Mouse (Mus musculus) olfactory bulb, adult 2 months (tissue): Measurements from ENCODE around the gene Ccer2. TPM values are rescaled to one million over a fixed set of nuclear protein-coding genes. Genes with fewer than 3 reads are reported as not detected.

Source experiments
- H3K27ac ChIP-seq: fragments of 200-500 bp; 2 replicates; pipeline ENCODE4 v1.5.1; 2012; ENCODE audit warnings: low read depth, low read length; ENCODE audit not compliant: insufficient read depth
- H3K4me1 ChIP-seq: fragments of 200-500 bp; 2 replicates; pipeline ENCODE4 v1.6.1; 2012; ENCODE audit warnings: low read length; ENCODE audit not compliant: control insufficient read depth, insufficient read depth
- H3K4me3 ChIP-seq: fragments of 200-500 bp; 2 replicates; pipeline ENCODE4 v1.5.1; 2012; ENCODE audit warnings: mild to moderate bottlenecking, low read depth, low read length, moderate library complexity; ENCODE audit not compliant: insufficient read depth
- CTCF ChIP-seq: fragments of 200-500 bp; IDR thresholded peaks from 2 replicates; pipeline ENCODE4 v1.5.1; 2012; ENCODE audit warnings: low read depth, mild to moderate bottlenecking, low read length, moderate library complexity; ENCODE audit not compliant: insufficient read depth
- POLR2A ChIP-seq: fragments of 200-500 bp; IDR thresholded peaks from 2 replicates; pipeline ENCODE4 v1.6.1; 2012; ENCODE audit warnings: mild to moderate bottlenecking, low read depth, low read length, moderate library complexity; ENCODE audit not compliant: insufficient read depth
- WGBS: fragments of 180-500 bp; shearing (Covaris S2); methylation state at CpG from one replicate; pipeline ENCODE4 v1.1.7; 2018; 5-methylcytosine and 5-hydroxymethylcytosine counted together
- polyA plus RNA-seq: library from polyadenylated mRNA; stranded (reverse); fragments of >200 nt; gene quantifications from 2 replicates; pipeline ENCODE4 v1.2.4, GENCODE M21; 2012; ENCODE audit warnings: low replicate concordance; ENCODE audit not compliant: missing spikeins, insufficient read depth, insufficient read length

Ccer2 gene
- polyA plus RNA-seq, 1 experiment, result not detected

- TF ChIP-seq CTCF, result no peak
- 95% methylated on average over 21 of the region's 21 CpGs for WGBS
- Histone ChIP-seq H3K4me3 (no peak overlapping the region), H3K4me1 (peaks cover 9% of the 10 kb centered on the region; the same call in 1 of the 2 replicates), H3K27ac (no peak overlapping the region)
These were observed 16.1 kb upstream of the Ccer2 start for GRCm38 (mm10) chr7:28739829-28740228.

GRCm38 (mm10) chr7:28740949-28741348 is 15.0 kb upstream of the Ccer2 start:
- peak overlapping the region; percentile 57 for H3K27ac ChIP-seq
- 24% methylated on average over 9 of the region's 9 CpGs for WGBS
- TF ChIP-seq POLR2A, result no peak
- H3K4me3 ChIP-seq, result peak overlapping the region; percentile 65
- H3K4me1 ChIP-seq, result peaks cover 9% of the 10 kb centered on the region; the same call in 1 of the 2 replicates

- Histone ChIP-seq H3K4me1 (peaks cover 9% of the 10 kb centered on the region; the same call in 1 of the 2 replicates), H3K4me3 (peak overlapping the region; percentile 65), H3K27ac (peak overlapping the region; percentile 57)
- no peak for TF ChIP-seq CTCF
- no peak for TF ChIP-seq POLR2A
- 0% methylated on average over 13 of the region's 13 CpGs for WGBS
These were observed 14.6 kb upstream of the Ccer2 start for GRCm38 (mm10) chr7:28741368-28741708.

GRCm38 (mm10) chr7:28741709-28742438 is 14.1 kb upstream of the Ccer2 start, which contains the start of the genes Mrps12 and Sars2:
Gene Mrps12, minus strand, starts transcription at chr7:28741820.
Gene Sars2, plus strand, starts transcription at chr7:28741992.
- WGBS, result under 1% methylated on average over 39 of the region's 39 CpGs
- Histone ChIP-seq H3K4me1 (peaks cover 9% of the 10 kb centered on the region; the same call in 1 of the 2 replicates), H3K27ac (peak within 1 kb of the TSS; percentile 92), H3K4me3 (peak within 1 kb of the TSS; percentile 76)
- peak; percentile 74 for TF ChIP-seq CTCF
- TF ChIP-seq POLR2A, result peak; percentile 93

GRCm38 (mm10) chr7:28749935-28750334 is 6.0 kb upstream of the Ccer2 start:
- TF ChIP-seq CTCF (no peak), POLR2A (no peak)
- Histone ChIP-seq H3K4me1 (no peaks in the 10 kb centered on the region), H3K27ac (no peak overlapping the region), H3K4me3 (no peak overlapping the region)
- WGBS, result 96% methylated on average over 7 of the region's 7 CpGs

GRCm38 (mm10) chr7:28758623-28759022 is 2.6 kb downstream of the Ccer2 start:
- TF ChIP-seq CTCF, result no peak
- TF ChIP-seq POLR2A, result no peak
- Histone ChIP-seq H3K4me3 (no peak overlapping the region), H3K4me1 (peaks cover 8% of the 10 kb centered on the region), H3K27ac (no peak overlapping the region)
- WGBS, result 80% methylated on average over 13 of the region's 13 CpGs

GRCm38 (mm10) chr7:28761907-28762306 is 5.9 kb downstream of the Ccer2 start:
- Histone ChIP-seq H3K27ac (no peak overlapping the region), H3K4me1 (peaks cover 3% of the 10 kb centered on the region), H3K4me3 (no peak overlapping the region)
- no peak for TF ChIP-seq POLR2A
- TF ChIP-seq CTCF, result no peak
- 92% methylated on average over 9 of the region's 9 CpGs for WGBS

GRCm38 (mm10) chr7:28765211-28765610 is 9.2 kb downstream of the Ccer2 start:
- Histone ChIP-seq H3K27ac (no peak overlapping the region), H3K4me1 (peaks cover 11% of the 10 kb centered on the region), H3K4me3 (no peak overlapping the region)
- no peak for TF ChIP-seq POLR2A
- no peak for TF ChIP-seq CTCF
- 75% methylated on average over 6 of the region's 6 CpGs for WGBS

- under 1% methylated on average over 45 of the region's 45 CpGs for WGBS
- H3K4me3 ChIP-seq, result peak within 1 kb of the TSS; percentile 99
- peaks cover 11% of the 10 kb centered on the region for H3K4me1 ChIP-seq
- TF ChIP-seq POLR2A (peak; percentile 42; the same call in 1 of the 2 replicates), CTCF (no peak)
- 0 out of 2 replicates have a peak within 1 kb of the TSS, but pooled peaks have one; percentile 55 for H3K27ac ChIP-seq
These were observed 10.4 kb downstream of the Ccer2 start, which contains the start of gene Sirt2 for GRCm38 (mm10) chr7:28766173-28766879. Gene Sirt2, plus strand, starts transcription at chr7:28766735.
